Mouse (Mus musculus): ENCODE results near the gene Plekha4. TPM values are rescaled to one million over a fixed set of nuclear protein-coding genes. Genes with fewer than 3 reads are reported as not detected.

Gene Plekha4
- polyA plus RNA-seq, 1 experiment = 14.3 TPM

Other genes with a start within 250 kb of the Plekha4 start
- not detected in 2 replicates for gene Slc6a21, start 248.8 kb upstream of the Plekha4 start, polyA plus RNA-seq (2012; rRNA removed)
- gene Trpm4, start 192.6 kb upstream of the Plekha4 start, polyA plus RNA-seq (2012; rRNA removed) = 33.6 and 39.8 TPM in 2 replicates
- 0.59 and 1.1 TPM in 2 replicates for gene Hrc, start 191.0 kb upstream of the Plekha4 start, polyA plus RNA-seq (2012; rRNA removed)
- 1.4 and 1.9 TPM in 2 replicates for gene Ppfia3, start 159.3 kb upstream of the Plekha4 start, polyA plus RNA-seq (2012; rRNA removed)
- gene Lin7b, start 155.7 kb upstream of the Plekha4 start, polyA plus RNA-seq (2012; rRNA removed) = 19.2 and 21.0 TPM in 2 replicates
- 364 and 412 TPM in 2 replicates for gene Snrnp70, start 130.6 kb upstream of the Plekha4 start, polyA plus RNA-seq (2012; rRNA removed)
- 0.03 and 0.07 TPM in 2 replicates for gene Kcna7, start 120.7 kb upstream of the Plekha4 start, polyA plus RNA-seq (2012; rRNA removed)
- 2.9 and 4.2 TPM in 2 replicates for gene Ntf5, start 112.6 kb upstream of the Plekha4 start, polyA plus RNA-seq (2012; rRNA removed)
- 0.14 TPM in 1 of 2 replicates, not detected in the other for gene Lhb, start 105.5 kb upstream of the Plekha4 start, polyA plus RNA-seq (2012; rRNA removed)
- 39.3 TPM in 2 replicates for gene Gys1, start 91.5 kb upstream of the Plekha4 start, polyA plus RNA-seq (2012; rRNA removed)
- gene Ruvbl2, start 88.2 kb upstream of the Plekha4 start, polyA plus RNA-seq (2012; rRNA removed) = 35.8 and 41.4 TPM in 2 replicates
- gene Ftl1, start 66.4 kb upstream of the Plekha4 start, polyA plus RNA-seq (2012; rRNA removed) = 1,966 and 2,293 TPM in 2 replicates
- 78.4 and 113 TPM in 2 replicates for gene Bax, start 59.4 kb upstream of the Plekha4 start, polyA plus RNA-seq (2012; rRNA removed)
- gene Tulp2, start 44.5 kb upstream of the Plekha4 start, polyA plus RNA-seq (2012; rRNA removed) = 0.43 and 0.56 TPM in 2 replicates
- 0.29 and 0.31 TPM in 2 replicates for gene Gm45808, start 39.5 kb upstream of the Plekha4 start, polyA plus RNA-seq (2012; rRNA removed)
- gene Dhdh, start 37.5 kb upstream of the Plekha4 start, polyA plus RNA-seq (2012; rRNA removed) = 5.7 and 7.7 TPM in 2 replicates
- 225 and 264 TPM in 2 replicates for gene Nucb1, start 15.9 kb upstream of the Plekha4 start, polyA plus RNA-seq (2012; rRNA removed)
- gene Ppp1r15a, start 62 bp upstream of the Plekha4 start, polyA plus RNA-seq (2012; rRNA removed) = 27.8 and 30.5 TPM in 2 replicates
- gene Hsd17b14, start 28.6 kb downstream of the Plekha4 start, polyA plus RNA-seq (2012; rRNA removed) = 23.3 and 24.5 TPM in 2 replicates
- 48.1 and 58.5 TPM in 2 replicates for gene Bcat2, start 43.8 kb downstream of the Plekha4 start, polyA plus RNA-seq (2012; rRNA removed)
- not detected in 2 replicates for gene Fgf21, start 89.2 kb downstream of the Plekha4 start, polyA plus RNA-seq (2012; rRNA removed)
- gene Fut1, start 91.0 kb downstream of the Plekha4 start, polyA plus RNA-seq (2012; rRNA removed) = 0.04 TPM in 1 of 2 replicates, not detected in the other
- gene Izumo1, start 95.5 kb downstream of the Plekha4 start, polyA plus RNA-seq (2012; rRNA removed) = 0.23 and 0.27 TPM in 2 replicates
- 7.3 and 11.8 TPM in 2 replicates for gene Rasip1, start 101.2 kb downstream of the Plekha4 start, polyA plus RNA-seq (2012; rRNA removed)
- gene Mamstr, start 113.6 kb downstream of the Plekha4 start, polyA plus RNA-seq (2012; rRNA removed) = 8.4 and 11.3 TPM in 2 replicates
- gene Fut2, start 140.1 kb downstream of the Plekha4 start, polyA plus RNA-seq (2012; rRNA removed) = 1.8 and 3.3 TPM in 2 replicates
- gene Ntn5, start 157.7 kb downstream of the Plekha4 start, polyA plus RNA-seq (2012; rRNA removed) = 0.06 and 0.08 TPM in 2 replicates
- gene Sec1, start 168.1 kb downstream of the Plekha4 start, polyA plus RNA-seq (2012; rRNA removed) = 0.09 and 0.14 TPM in 2 replicates
- gene Car11, start 173.5 kb downstream of the Plekha4 start, polyA plus RNA-seq (2012; rRNA removed) = 25.0 and 29.8 TPM in 2 replicates
- 335 and 503 TPM in 2 replicates for gene Dbp, start 178.8 kb downstream of the Plekha4 start, polyA plus RNA-seq (2012; rRNA removed)
- gene Rpl18, start 189.1 kb downstream of the Plekha4 start, polyA plus RNA-seq (2012; rRNA removed) = 594 and 906 TPM in 2 replicates
- gene Sphk2, start 191.7 kb downstream of the Plekha4 start, polyA plus RNA-seq (2012; rRNA removed) = 22.1 and 25.6 TPM in 2 replicates
- 1.3 and 1.5 TPM in 2 replicates for gene Fam83e, start 194.9 kb downstream of the Plekha4 start, polyA plus RNA-seq (2012; rRNA removed)
- gene Spaca4, start 199.5 kb downstream of the Plekha4 start, polyA plus RNA-seq (2012; rRNA removed) = not detected in 2 replicates